Mouse (Mus musculus) liver, postnatal 0 days (tissue): ENCODE measurements around the gene Kif2a.

Experiments
- CTCF ChIP-seq: sonication (generic); IDR thresholded peaks from 2 replicates; pipeline ENCODE4 v1.5.1; 2016; ENCODE audit warnings: antibody characterized with exemption, low read depth
- EP300 ChIP-seq: IDR thresholded peaks from 2 replicates; pipeline ENCODE4 v1.6.1; 2016; ENCODE audit warnings: antibody characterized with exemption, low read depth, mild to moderate bottlenecking

GRCm38 (mm10) chr13:107035078-107035477, 13.2 kb upstream of the Kif2a start:
- TF ChIP-seq CTCF (no peak), EP300 (no peak)
